Mouse (Mus musculus): Measurements from ENCODE around the gene Gpr62. TPM values are rescaled to one million over a fixed set of nuclear protein-coding genes. Genes with fewer than 3 reads are reported as not detected.

Gene Gpr62
- not detected for total RNA-seq (2023)

DNA sequence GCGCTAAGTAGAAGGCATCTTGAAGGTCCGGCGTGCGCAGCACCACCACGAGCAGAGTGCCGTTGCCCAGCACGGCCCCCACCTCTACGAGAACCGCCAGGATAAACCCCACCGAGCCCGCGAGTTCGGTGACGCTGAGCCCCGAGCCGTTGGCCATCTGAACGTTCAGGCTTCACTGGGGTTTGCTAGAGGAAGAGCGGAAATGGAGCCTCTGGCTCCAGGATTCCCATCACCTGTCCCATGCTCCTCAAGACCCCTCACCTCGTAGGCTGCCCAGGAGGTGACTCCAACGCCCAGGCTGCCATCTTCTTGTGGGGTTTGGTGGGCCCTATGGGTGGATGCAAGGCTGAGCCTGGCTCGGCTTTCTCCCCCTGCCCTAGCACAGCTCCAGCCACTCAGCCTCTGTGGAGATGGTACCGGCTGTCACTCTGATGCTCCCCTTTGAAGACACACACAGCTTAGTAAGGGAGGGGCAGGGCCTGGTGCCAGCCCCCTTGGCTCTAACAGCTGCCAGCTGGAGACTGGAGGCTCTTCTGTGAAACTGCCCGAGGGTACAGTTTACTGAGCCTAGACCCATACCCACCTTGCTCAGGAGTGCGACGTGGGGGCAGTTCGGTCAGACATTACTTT, at the start of gene Gpr62:
Gene Gpr62 (minus strand): TSS at position 368 of the 630 bp plus-strand sequence.

GRCm38 (mm10) chr9:106514273-106514672, 48.5 kb upstream of the Gpr62 start, which contains the start of gene Iqcf5:
Iqcf5 (plus strand) TSS chr9:106514573.

GRCm38 (mm10) chr9:106499667-106500066, 33.9 kb upstream of the Gpr62 start, which contains the start of gene Iqcf1:
Iqcf1 (plus strand) TSS chr9:106499967.

DNA sequence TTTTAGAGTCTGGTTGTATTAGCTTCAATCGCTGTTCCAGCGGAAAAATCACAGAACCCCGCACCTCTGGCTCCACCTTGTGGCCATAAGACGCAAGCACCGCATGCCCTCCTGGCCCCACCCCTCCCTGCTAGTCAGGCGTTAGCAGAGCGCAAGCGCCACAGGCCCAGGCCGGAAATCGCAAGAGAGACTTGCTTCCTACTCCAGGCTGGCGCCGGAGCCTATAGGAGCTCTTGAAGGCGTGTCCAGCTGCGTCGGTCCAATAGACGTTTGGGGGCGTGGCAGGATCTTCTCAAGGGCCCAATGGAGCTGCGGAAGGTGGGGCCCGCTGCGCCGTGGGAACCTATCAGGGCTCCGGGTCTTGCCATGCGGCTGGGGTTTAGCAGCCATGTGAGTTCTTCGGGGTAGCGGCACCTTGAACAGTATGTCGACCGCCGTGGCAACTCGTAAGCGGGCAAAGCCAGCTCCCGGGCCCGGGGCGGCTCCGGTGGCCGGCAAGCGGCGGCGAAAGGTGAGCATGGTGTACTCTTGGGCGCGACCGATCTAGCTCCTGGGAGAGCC, 11.3 kb upstream of the Gpr62 start, which contains the start of gene Parp3:
Gene Parp3 (minus strand): TSS at position 26 of the 561 bp plus-strand sequence.

DNA sequence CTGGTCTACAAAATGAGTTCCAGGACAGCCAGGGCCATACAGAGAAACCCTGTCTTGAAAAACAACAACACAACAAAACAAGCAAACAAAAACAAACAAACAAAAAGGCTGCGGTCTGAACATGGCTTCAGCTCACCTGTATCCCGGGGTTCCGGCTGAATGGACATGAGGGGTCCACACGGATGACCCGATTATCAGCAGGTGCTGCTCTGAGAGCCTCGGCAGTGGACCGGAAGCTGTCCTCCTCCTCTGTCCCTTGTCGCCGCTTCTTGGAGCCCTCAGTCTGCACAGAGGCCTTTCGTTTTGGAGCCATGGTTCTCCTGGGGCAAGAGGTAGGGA, 9.9 kb upstream of the Gpr62 start, which contains the start of gene Rrp9:
Gene Rrp9 (plus strand): TSS at position 301 of the 339 bp plus-strand sequence.

DNA sequence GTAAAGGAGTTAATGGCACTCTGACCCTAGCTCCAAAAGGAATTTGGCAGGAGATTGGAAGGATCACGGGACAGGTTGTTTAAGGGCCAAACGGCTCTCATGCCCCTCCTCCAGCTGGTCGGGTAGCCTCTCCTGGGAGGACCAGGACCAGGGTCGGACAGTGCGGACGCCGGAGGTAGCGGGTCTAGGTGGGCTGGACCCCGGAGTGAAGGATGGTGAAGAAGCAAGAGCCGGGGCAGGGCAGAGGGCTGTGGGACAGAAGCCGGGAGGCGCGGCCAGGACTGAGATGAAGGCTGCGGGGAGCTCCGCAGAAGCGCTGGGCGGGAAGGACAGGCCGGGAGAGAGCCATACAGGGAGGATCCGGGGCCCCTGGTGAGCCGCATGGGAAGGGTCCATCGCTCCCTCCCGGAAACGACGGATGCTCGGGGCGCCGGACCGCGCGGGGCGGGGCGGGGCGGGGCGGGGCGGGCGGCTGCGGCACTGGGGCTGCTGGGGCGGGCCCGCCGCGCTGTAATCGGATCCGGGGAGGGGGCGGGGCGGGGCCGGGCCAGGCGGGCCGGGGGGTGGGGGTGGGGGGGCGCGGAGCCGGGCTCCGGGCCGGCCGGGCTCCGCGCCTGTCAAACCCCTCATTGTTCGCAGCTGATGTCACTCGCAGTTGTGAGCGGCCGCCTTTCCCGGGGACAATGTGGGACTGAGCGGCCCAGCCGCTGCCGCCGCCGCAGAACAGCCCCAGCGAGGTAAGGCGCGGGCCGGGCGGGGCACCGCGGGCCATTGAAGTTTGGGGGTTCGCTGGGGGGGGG, 12.3 kb downstream of the Gpr62 start, which contains the start of gene Pcbp4:
Gene Pcbp4 (plus strand): TSS at position 21 of the 800 bp plus-strand sequence.

DNA sequence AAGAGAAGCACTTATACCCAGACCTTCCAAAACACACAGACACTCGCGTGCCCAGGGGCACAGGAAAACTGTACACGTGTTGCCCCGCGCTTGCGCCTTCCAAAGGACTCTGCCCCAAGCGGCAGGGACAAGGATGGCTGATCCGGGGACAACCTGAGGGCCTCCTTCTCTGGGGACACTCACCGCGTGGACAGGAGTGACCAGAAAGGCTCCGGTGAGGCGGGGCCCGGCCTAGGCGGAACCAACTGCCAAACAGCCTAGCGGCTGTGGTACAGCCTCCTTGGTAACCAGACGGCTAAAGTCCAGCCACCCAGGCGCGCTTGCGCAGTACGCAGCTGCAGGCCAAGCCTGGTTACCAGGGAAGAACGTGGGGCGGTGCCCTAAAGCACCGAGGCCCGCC, 18.4 kb downstream of the Gpr62 start, which contains the start of the genes Abhd14b and Abhd14a:
Gene Abhd14b (plus strand): TSS at position 112 of the 400 bp plus-strand sequence.
Gene Abhd14a (minus strand): TSS at position 331 of the 400 bp plus-strand sequence.

GRCm38 (mm10) chr9:106429221-106430014, 36.3 kb downstream of the Gpr62 start, which contains the start of gene Rpl29:
Rpl29 (plus strand) TSS chr9:106429454.

Other genes with a start within 250 kb of the Gpr62 start
- gene Tlr9, start 243.3 kb downstream of the Gpr62 start, total RNA-seq (2023): 10 to 100 TPM; 12.3 to 18.3 TPM
- 100 to 1,000 TPM; 184 to 213 TPM for gene Alas1, start 217.3 kb downstream of the Gpr62 start, total RNA-seq (2023)
- gene Poc1a, start 184.9 kb downstream of the Gpr62 start, total RNA-seq (2023): 10 to 100 TPM; 14.6 to 15.2 TPM
- gene Dusp7, start 97.3 kb downstream of the Gpr62 start, total RNA-seq (2023): 10 to 100 TPM; 23.1 to 29.5 TPM
- 100 to 1,000 TPM; 362 to 383 TPM for gene Rpl29, start 36.5 kb downstream of the Gpr62 start, total RNA-seq (2023)
- gene Acy1, start 27.6 kb downstream of the Gpr62 start, total RNA-seq (2023): 1 to 10 TPM; 5.0 to 5.1 TPM
- gene Abhd14b, start 18.5 kb downstream of the Gpr62 start, total RNA-seq (2023): 1 to 10 TPM; 2.5 TPM
- gene Abhd14a, start 18.3 kb downstream of the Gpr62 start, total RNA-seq (2023): 1 to 10 TPM; 2.7 to 3.0 TPM
- 1 to 10 TPM in 1 of 2 experiments, under 1 TPM in 1; 0.71 to 1.5 TPM for gene Pcbp4, start 12.6 kb downstream of the Gpr62 start, total RNA-seq (2023)
- 10 to 100 TPM in 1 of 2 experiments, 1 to 10 TPM in 1; 7.8 to 10.9 TPM for gene Rrp9, start 10.0 kb upstream of the Gpr62 start, total RNA-seq (2023)
- gene Parp3, start 11.0 kb upstream of the Gpr62 start, total RNA-seq (2023): 10 to 100 TPM; 20.3 to 20.6 TPM
- gene Iqcf1, start 34.0 kb upstream of the Gpr62 start, total RNA-seq (2023): not detected
- gene Iqcf5, start 48.6 kb upstream of the Gpr62 start, total RNA-seq (2023): not detected
- not detected for gene Iqcf3, start 95.7 kb upstream of the Gpr62 start, total RNA-seq (2023)
- not detected for gene Iqcf4, start 105.1 kb upstream of the Gpr62 start, total RNA-seq (2023)
- gene Iqcf6, start 160.6 kb upstream of the Gpr62 start, total RNA-seq (2023): not detected
- gene Grm2, start 190.1 kb upstream of the Gpr62 start, total RNA-seq (2023): not detected
- gene Tex264, start 220.0 kb upstream of the Gpr62 start, total RNA-seq (2023): 10 to 100 TPM in 1 of 2 experiments, 1 to 10 TPM in 1; 7.2 to 15.3 TPM